16 mouse cellular contexts compared by ENCODE assay signal in the genomic region with DNA sequence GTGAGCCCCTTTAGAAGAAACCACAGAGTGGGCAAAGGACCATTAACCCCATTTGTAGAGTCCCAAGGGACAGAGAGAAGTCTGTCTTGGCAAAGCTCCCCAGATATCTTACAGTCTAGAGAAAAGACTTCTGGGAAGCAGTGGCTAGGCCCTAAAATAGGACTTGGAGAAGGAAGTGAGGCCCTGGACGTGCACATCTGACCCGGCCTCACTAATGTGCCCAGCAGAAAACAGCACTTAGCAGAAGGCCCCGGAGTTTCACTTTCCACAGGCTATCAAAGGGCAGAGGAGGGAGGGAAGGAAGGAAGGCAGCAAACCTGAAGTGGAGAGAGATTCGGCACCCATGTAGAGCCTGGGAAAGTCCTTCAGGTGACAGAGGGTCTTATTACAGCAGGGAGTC. TPM values are rescaled to one million over a fixed set of nuclear protein-coding genes. Genes with fewer than 3 reads are reported as not detected.
DNase-seq lines count a peak whose midpoint lies in the region.
"Had no signal": no experiment of that assay in that cellular context is flagged by ENCODE, and none has a peak within 500 bp of the region (broad histone marks: within the 10 kb centered on the region; RNA-seq: fewer than 3 reads in every experiment).

No protein-coding gene starts in this region.

- intact Hi-C loops in heart, postnatal 36 days (cut with DNase I): no loop called here

- DNase-seq in heart, adult 8-10 months (ENCODE audit: low spot score): peak; percentile 35
- no peak for DNase-seq in heart, postnatal 36 days
- DNase-seq in layer of hippocampus, adult 9-11 months: peak; percentile 78
- DNase-seq in layer of hippocampus, postnatal 10 days (ENCODE audit: low spot score in 2 of 2): no peak
- DNase-seq in skeletal muscle tissue, adult 2 months (ENCODE audit: low read depth, low spot score): peak; percentile 31
- DNase-seq in left cerebral cortex, adult 9 months (ENCODE audit: low spot score in 2 of 2): no peak
- DNase-seq: cerebellum, adult 11 months; cerebellum, postnatal 25 days; kidney, postnatal 14 days; liver; midbrain, embryonic 14.5 days had no signal

- H3K4me3 ChIP-seq in brown adipose tissue, adult 24 weeks (ENCODE audit: insufficient read depth, low read depth, low read length): no peak overlapping the region
- H3K4me3 ChIP-seq: heart, embryonic 13.5 days; intestine, embryonic 15.5 days; lung, embryonic 15.5 days had no signal

- H3K4me1 ChIP-seq in brown adipose tissue, adult 24 weeks (ENCODE audit: control insufficient read depth, insufficient read depth, insufficient read length, low read length): no peaks in the 10 kb centered on the region

- H3K27ac ChIP-seq in brown adipose tissue, adult 24 weeks (replicated peaks; ENCODE audit: low read depth, low read length): 0 out of 2 replicates have a peak overlapping the region, but pooled peaks have one; percentile 29
- H3K27ac ChIP-seq: heart, embryonic 13.5 days; hindbrain, embryonic 14.5 days; intestine, embryonic 15.5 days; lung, embryonic 15.5 days had no signal

RNA-seq across cellular contexts. Expression of gene Tmem72, which starts 2.2 kb away (rescaled TPM):
- under 1 TPM in 3 of 4 experiments, not detected in 1; 0.03 TPM for total RNA-seq in heart, adult 8-10 months (2022)
- total RNA-seq in heart, postnatal 36 days (2021): under 1 TPM in 1 of 2 experiments, not detected in 1; 0.03 TPM
- 1 to 10 TPM in 1 of 2 experiments, under 1 TPM in 1; 0.18 to 4.4 TPM for total RNA-seq in layer of hippocampus, postnatal 10 days (2021)
- not detected in 2 replicates for polyA plus RNA-seq in brown adipose tissue, adult 24 weeks (2012; ENCODE audit: insufficient read depth, insufficient read length, missing spikeins)

RNA-seq across cellular contexts. Expression of gene Rassf4, which starts 45.2 kb away (rescaled TPM):
- 1 to 10 TPM; 3.7 to 7.0 (median 5.1) TPM for total RNA-seq in heart, adult 8-10 months (2022)
- total RNA-seq in heart, postnatal 36 days (2021): 1 to 10 TPM; 6.5 to 8.0 TPM
- total RNA-seq in layer of hippocampus, postnatal 10 days (2021): 1 to 10 TPM; 4.3 to 4.8 TPM
- 3.6 and 4.2 TPM in 2 replicates for polyA plus RNA-seq in brown adipose tissue, adult 24 weeks (2012; ENCODE audit: insufficient read depth, insufficient read length, missing spikeins)

Comparison
In these comparisons a context has a peak if more than half of its experiments do, and no peak if none do; other contexts are left out.
1. DNase-seq: peak in heart, adult 8-10 months (single experiment), layer of hippocampus, adult 9-11 months (single experiment) and skeletal muscle tissue, adult 2 months (single experiment); none in heart, postnatal 36 days (0 of 2), layer of hippocampus, postnatal 10 days (0 of 2) and left cerebral cortex, adult 9 months (0 of 2).